Mouse (Mus musculus) kidney, embryonic 14.5 days (tissue): ENCODE measurements around the gene Erich6. TPM values are rescaled to one million over a fixed set of nuclear protein-coding genes. Genes with fewer than 3 reads are reported as not detected.
A peak's percentile ranks its signal among the peaks of the same experiment; 100 is the strongest.
"Not testable (repeated sequence)": the region's sequence is repeated elsewhere in the genome, so short reads cannot be mapped to it uniquely, and the experiment has no call there.

Experiments used
- ATAC-seq: fragments of 200-750 bp; cut with Nextera tagmentation; 2 replicates; pipeline ENCODE4 v1.8.0; 2017; ENCODE audit warnings: moderate number of reproducible peaks, mild to moderate bottlenecking, moderate TSS enrichment, moderate library complexity; ENCODE audit not compliant: low FRiP score, low TSS enrichment
- H3K27ac ChIP-seq: fragments of 300-500 bp; sonication (generic); 2 replicates; pipeline ENCODE4 v1.5.1; 2014; ENCODE audit warnings: low read depth, mild to moderate bottlenecking, low read length, moderate library complexity, mixed read lengths
- H3K27me3 ChIP-seq: fragments of 300-500 bp; sonication (generic); 2 replicates; pipeline ENCODE4 v1.6.1; 2014; ENCODE audit warnings: mild to moderate bottlenecking, low read length; ENCODE audit not compliant: control insufficient read depth, insufficient read depth
- H3K36me3 ChIP-seq: fragments of 300-500 bp; sonication (generic); 2 replicates; pipeline ENCODE4 v1.6.1; 2014; ENCODE audit warnings: low read length, mixed read lengths; ENCODE audit not compliant: control insufficient read depth, insufficient read depth
- H3K4me1 ChIP-seq: fragments of 300-500 bp; sonication (generic); 2 replicates; pipeline ENCODE4 v1.6.1; 2014; ENCODE audit warnings: low read length, mixed read lengths; ENCODE audit not compliant: control insufficient read depth, insufficient read depth
- H3K4me2 ChIP-seq: fragments of 300-500 bp; sonication (generic); replicated peaks from 2 replicates; pipeline ENCODE4 v1.6.1; 2014; ENCODE audit warnings: low read depth, mild to moderate bottlenecking, low read length
- H3K4me3 ChIP-seq: fragments of 300-500 bp; sonication (generic); 2 replicates; pipeline ENCODE4 v1.5.1; 2014; ENCODE audit warnings: mild to moderate bottlenecking, low read length
- H3K9ac ChIP-seq: fragments of 300-500 bp; sonication (generic); 2 replicates; pipeline ENCODE4 v1.6.1; 2014; ENCODE audit warnings: low read depth, mild to moderate bottlenecking, low read length, moderate library complexity
- H3K9me3 ChIP-seq: fragments of 300-500 bp; sonication (generic); 2 replicates; pipeline ENCODE4 v1.6.1; 2016; ENCODE audit warnings: low read length; ENCODE audit not compliant: control insufficient read depth
- WGBS: fragments of 180-500 bp; shearing (Covaris S2); extraction: QIAGEN DNeasy Blood & Tissue Kit; methylation state at CpG from one replicate; pipeline ENCODE4 v1.1.7; 2014; 5-methylcytosine and 5-hydroxymethylcytosine counted together
- polyA plus RNA-seq: library from polyadenylated mRNA; unstranded; fragments of >200 nt; fragmentation: Nextera tagmentation; extraction: Ambion mirVana; gene quantifications from 2 replicates; pipeline ENCODE4 v1.2.1, GENCODE M21; 2014

The Erich6 gene
- polyA plus RNA-seq, 1 experiment from 2014 or later, result not detected

DNA sequence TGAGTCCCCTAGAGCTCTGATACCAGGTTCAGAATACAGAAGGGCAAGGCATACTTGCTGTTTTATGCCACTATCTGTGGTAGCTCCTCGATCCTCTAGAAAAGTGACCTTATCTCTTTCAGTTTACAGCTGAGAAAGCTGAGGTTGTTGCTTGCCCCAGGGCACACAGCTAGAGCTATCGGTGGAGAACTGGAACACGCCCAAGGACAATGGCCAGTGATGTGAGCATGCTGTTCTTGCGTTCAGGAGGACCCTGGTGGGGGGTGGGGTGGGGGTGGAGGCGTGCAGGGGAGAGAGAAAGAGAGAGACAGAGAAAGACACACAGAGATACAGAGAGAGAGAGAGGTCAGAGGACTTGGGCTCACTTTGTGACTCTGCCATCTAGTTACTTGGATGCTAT is 27.0 kb downstream of the Erich6 start:
- ATAC-seq, result no peak
- Histone ChIP-seq H3K4me2 (no peak overlapping the region), H3K9me3 (no peaks in the 10 kb centered on the region), H3K4me3 (no peak overlapping the region), H3K36me3 (no peaks in the 10 kb centered on the region), H3K27ac (no peak overlapping the region), H3K27me3 (no peaks in the 10 kb centered on the region), H3K4me1 (no peaks in the 10 kb centered on the region), H3K9ac (no peak overlapping the region)
- WGBS, result 73% methylated on average over 5 of the region's 5 CpGs

DNA sequence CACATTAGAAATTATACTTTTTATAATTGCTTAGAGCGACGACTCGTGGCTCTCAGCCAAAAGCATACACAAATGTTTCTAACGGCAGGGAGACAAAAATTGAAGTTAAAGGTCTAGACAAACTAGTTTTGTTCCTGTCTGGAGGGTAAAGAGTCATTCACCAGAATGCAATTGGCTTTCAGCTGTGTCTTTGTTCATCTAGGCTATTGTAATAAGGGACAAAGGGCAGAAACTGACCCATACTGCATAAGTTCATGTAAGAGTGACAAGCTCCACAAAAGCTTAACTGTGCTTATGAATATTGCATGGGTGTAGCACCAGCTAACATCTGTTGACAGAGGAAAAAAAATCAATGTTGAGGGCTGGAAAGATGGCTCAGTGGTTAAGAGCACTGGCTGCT is 28.5 kb downstream of the Erich6 start:
- no peaks in the 10 kb centered on the region for H3K4me1 ChIP-seq
- H3K27ac ChIP-seq, result no peak overlapping the region
- H3K9ac ChIP-seq, result no peak overlapping the region
- H3K9me3 ChIP-seq, result no peaks in the 10 kb centered on the region
- H3K27me3 ChIP-seq, result no peaks in the 10 kb centered on the region
- H3K4me3 ChIP-seq, result no peak overlapping the region
- no peaks in the 10 kb centered on the region for H3K36me3 ChIP-seq
- WGBS, result 85% methylated on average over 4 of the region's 4 CpGs
- no peak overlapping the region for H3K4me2 ChIP-seq
- ATAC-seq, result no peak

DNA sequence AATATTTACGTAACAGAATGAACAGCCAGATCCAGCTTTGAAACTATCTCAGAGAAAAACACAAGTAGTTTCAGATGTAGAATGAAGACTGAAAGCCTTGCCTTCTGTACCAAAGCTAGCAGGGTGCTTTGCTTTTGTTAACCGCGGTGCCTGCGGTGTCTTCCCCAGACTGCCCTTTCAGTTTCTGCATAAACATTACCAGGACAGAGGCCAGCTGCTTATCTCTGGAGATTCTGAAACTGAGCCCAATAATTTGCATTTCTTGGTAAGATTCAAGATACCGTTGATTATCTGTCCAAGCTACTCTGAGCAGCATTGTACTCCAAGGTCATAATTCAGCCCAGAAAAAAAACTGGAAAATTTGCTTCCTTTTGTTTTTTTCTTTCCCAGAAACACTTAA is 43.4 kb downstream of the Erich6 start:
- no peak overlapping the region for H3K9ac ChIP-seq
- H3K4me2 ChIP-seq, result no peak overlapping the region
- H3K36me3 ChIP-seq, result peaks cover 39% of the 10 kb centered on the region
- 82% methylated on average over 5 of the region's 5 CpGs for WGBS
- no peaks in the 10 kb centered on the region for H3K4me1 ChIP-seq
- H3K9me3 ChIP-seq, result no peaks in the 10 kb centered on the region
- ATAC-seq, result no peak
- no peak overlapping the region for H3K27ac ChIP-seq
- no peaks in the 10 kb centered on the region for H3K27me3 ChIP-seq
- no peak overlapping the region for H3K4me3 ChIP-seq

DNA sequence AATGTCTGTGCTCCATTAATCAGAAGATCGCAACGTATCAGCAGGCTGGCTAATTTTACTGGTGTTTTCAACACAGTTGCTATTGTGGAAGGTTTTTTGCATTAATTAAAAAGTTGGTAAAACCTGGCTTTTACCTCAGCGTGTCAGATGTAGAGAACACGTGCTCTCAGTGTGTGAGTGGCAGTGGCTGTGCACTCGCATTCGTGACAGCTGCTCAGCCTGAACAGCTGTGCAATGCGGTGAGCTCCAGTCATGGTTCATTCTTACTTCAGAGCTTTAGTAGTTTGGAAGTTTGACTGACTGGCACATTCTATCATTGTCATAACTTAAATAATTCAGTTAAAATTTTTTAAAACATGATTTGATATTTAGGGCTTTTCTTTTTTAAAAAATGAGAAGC is 44.3 kb downstream of the Erich6 start:
- H3K4me2 ChIP-seq, H3K9me3 ChIP-seq, H3K4me1 ChIP-seq, H3K9ac ChIP-seq, H3K4me3 ChIP-seq, H3K27ac ChIP-seq, H3K27me3 ChIP-seq, ATAC-seq: not testable (repeated sequence)
- WGBS, result 96% methylated on average over 7 of the region's 7 CpGs
- H3K36me3 ChIP-seq, result peaks cover 46% of the 10 kb centered on the region

DNA sequence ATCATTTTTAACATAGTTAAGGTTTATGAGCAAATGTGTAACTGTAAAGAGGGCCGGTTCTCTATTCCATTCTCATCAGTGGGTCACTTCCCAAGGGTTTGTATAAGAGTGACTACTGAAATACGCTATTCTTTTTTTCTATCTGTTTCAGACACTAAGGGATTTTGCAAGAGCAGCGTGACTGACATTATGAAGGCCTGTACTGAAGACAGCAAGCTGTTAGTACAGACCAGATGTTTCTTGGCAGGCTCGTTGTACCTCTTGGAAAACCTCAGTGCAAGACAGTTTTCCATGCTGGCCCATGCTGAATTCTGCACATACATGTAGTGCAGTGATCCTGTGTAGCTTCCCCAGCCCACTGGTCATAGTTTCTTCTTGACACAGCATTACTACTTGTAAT is 46.5 kb downstream of the Erich6 start:
- H3K9me3 ChIP-seq, H3K27ac ChIP-seq, H3K4me2 ChIP-seq, ATAC-seq, H3K4me1 ChIP-seq, H3K9ac ChIP-seq, H3K4me3 ChIP-seq, H3K27me3 ChIP-seq: not testable (repeated sequence)
- WGBS, result 95% methylated on average over 4 of the region's 4 CpGs
- peaks cover 63% of the 10 kb centered on the region for H3K36me3 ChIP-seq

DNA sequence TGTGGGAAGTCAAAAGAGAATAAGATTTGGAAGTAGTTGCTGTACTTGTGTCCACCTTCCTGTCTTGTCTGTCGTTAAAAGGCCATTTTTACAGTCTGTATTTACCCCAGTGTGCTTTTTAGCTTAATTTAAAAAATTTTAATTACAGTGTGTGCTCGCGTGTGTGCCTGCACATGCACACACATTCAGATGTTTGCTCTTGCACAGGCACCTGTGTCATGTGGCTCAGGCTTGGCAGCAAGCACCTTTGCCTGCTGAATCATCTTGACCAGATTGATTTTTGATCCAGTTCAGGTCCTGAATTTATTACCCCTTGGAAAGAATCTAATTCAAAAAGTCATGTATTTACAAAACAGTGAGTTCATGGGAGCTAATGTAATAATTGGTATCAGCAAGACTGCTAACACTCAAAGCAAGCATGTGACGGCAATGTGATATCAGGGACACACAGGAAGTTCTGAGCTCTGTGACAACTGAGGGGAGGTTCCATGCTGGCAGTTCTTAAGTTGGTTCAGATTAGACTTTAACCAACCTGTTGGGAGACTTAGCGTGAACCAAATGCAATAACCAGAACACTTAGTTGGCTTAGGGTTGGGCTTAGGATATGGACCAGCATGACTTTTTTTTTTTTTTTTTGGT is 54.1 kb downstream of the Erich6 start:
- no peaks in the 10 kb centered on the region for H3K4me1 ChIP-seq
- no peak overlapping the region for H3K4me3 ChIP-seq
- H3K36me3 ChIP-seq, result peaks cover 29% of the 10 kb centered on the region
- 87% methylated on average over 5 of the region's 5 CpGs for WGBS
- no peak overlapping the region for H3K4me2 ChIP-seq
- no peaks in the 10 kb centered on the region for H3K9me3 ChIP-seq
- H3K27me3 ChIP-seq, result no peaks in the 10 kb centered on the region
- H3K9ac ChIP-seq, result no peak overlapping the region
- no peak for ATAC-seq
- no peak overlapping the region for H3K27ac ChIP-seq

DNA sequence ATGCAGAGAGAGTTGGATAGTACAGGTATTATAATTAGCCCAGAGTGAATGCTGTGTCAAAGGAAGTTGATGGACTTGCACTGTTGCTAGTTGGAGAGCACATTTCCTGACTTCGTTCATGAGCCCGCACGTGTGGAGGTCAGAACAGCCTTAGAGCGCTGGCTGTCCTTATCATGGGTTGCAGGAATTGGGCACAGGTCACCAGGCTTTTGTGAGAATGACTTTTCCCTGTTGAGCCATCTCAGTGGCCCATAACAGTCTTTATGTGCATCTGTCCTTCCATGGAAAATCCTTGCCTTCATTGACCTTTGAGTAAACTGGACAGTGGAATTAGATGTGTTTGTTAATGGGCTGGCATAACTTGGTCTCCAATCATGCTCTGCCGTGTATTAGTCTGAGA is 54.7 kb downstream of the Erich6 start:
- Histone ChIP-seq H3K9me3 (no peaks in the 10 kb centered on the region), H3K4me3 (no peak overlapping the region), H3K36me3 (peaks cover 23% of the 10 kb centered on the region; the same call in 1 of the 2 replicates), H3K27me3 (no peaks in the 10 kb centered on the region), H3K4me2 (no peak overlapping the region), H3K27ac (no peak overlapping the region), H3K4me1 (no peaks in the 10 kb centered on the region), H3K9ac (no peak overlapping the region)
- WGBS, result 76% methylated on average over 5 of the region's 5 CpGs
- ATAC-seq, result no peak

DNA sequence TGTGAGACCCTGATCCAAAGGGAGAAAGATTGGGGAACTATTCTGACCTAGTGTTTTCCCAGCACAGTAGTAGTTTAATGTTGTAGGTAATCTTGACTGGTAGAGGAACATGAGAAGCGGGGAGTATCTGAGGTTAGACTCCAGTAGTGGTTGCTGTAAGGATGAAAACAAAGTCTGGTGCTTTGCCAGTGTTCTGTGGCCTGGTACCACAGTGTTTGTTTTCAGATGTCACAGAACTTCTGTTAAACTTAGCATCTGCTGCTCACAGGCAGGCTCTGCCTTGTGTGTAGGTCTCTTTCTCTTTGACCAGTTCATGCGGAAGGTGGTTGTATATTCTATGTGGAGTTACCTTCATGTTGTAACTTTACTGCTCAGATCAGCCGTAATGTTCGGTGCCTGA is 55.5 kb downstream of the Erich6 start:
- Histone ChIP-seq H3K4me1 (no peaks in the 10 kb centered on the region), H3K9ac (no peak overlapping the region), H3K4me3 (no peak overlapping the region), H3K27me3 (no peaks in the 10 kb centered on the region), H3K4me2 (no peak overlapping the region), H3K36me3 (peaks cover 17% of the 10 kb centered on the region; the same call in 1 of the 2 replicates), H3K27ac (no peak overlapping the region), H3K9me3 (no peaks in the 10 kb centered on the region)
- no peak for ATAC-seq
- 84% methylated on average over 4 of the region's 4 CpGs for WGBS

DNA sequence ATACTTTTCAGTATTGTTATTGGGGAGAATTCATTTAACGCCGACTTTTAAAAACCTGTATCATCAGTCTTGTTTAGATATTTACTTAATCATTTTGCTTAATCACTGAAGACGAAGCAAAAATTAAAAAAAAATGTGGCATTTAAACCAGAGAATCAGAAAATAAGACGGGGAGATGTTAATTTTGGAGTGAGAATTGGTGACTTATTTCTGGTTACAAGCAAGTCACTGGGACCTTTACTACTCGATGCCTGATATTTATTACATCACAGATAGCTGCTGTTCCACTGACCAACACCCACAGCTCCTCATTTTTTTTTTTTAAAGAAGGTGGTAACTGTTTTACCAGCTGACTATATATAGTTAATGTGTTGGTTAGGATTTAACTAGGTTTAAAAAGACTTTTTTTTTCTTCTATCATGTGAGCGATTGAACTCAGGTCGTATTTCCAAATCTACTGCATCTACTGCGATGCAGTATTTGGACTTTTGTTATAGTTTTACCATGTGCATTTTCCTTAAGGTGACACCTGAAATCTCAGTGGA is 59.4 kb downstream of the Erich6 start:
- Histone ChIP-seq H3K4me3 (peak overlapping the region; percentile 91), H3K27me3 (no peaks in the 10 kb centered on the region), H3K4me1 (no peaks in the 10 kb centered on the region), H3K36me3 (peaks cover 8% of the 10 kb centered on the region; the same call in 1 of the 2 replicates), H3K9me3 (no peaks in the 10 kb centered on the region), H3K4me2 (peak overlapping the region; percentile 55), H3K9ac (peak overlapping the region; percentile 99; the same call in 1 of the 2 replicates), H3K27ac (no peak overlapping the region)
- 13% methylated on average over 8 of the region's 8 CpGs for WGBS
- no peak for ATAC-seq
